ENCODE assay signal across 22 mouse cellular contexts in the genomic region with DNA sequence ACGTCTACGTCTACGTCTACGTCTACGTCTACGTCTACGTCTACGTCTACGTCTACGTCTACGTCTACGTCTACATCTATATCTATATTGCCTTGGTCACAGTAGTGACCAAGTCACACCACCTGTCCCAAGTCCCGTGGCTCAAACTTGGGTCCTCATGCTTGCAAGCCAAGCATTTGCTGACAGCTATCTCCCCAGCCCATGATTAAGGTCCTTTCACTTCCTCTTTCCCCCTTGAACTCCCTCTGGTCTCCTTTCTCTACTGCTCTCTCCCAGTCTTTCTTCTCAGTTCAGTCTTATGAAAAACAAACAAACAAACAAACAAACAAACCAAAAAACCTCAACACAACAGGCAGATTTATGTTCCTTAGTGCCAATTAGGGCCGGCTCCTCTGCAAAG.
DNase-seq lines count a peak whose midpoint lies in the region; ATAC-seq lines count a peak whose summit lies in the region.
"Had no signal": no experiment of that assay in that cellular context is flagged by ENCODE, and none has a peak within 500 bp of the region (broad histone marks: within the 10 kb centered on the region; RNA-seq: fewer than 3 reads in every experiment).

No protein-coding gene starts in this region.

- ATAC-seq in megakaryocyte, adult 5-6 weeks (ENCODE audit: poor library complexity, severe bottlenecking): peak; percentile 90
- ATAC-seq: activated CD4-positive, CD25-positive, alpha-beta regulatory T cell, adult 4 months; CD4-positive, CD25-positive, alpha-beta regulatory T cell, adult 4 months; forebrain, embryonic 14.5 days; forebrain, postnatal 0 days; hindbrain, embryonic 16.5 days; intestine, embryonic 15.5 days had no signal

- DNase-seq in heart, adult 11 months: peak; percentile 43
- DNase-seq in heart, adult 9 months (ENCODE audit: low spot score in 2 of 2): no peak
- DNase-seq in MEL-GATA-1-ER (ENCODE audit: extremely low read depth, low read depth): peak; percentile 34
- DNase-seq in MN1 (ENCODE audit: low spot score): no peak
- DNase-seq in testis, postnatal 10 days (ENCODE audit: low spot score): no peak
- no peak for DNase-seq in right cerebral cortex, adult 2 months (ENCODE audit: low spot score in 2 of 2)
- DNase-seq: adrenal gland, adult 8-10 months; adrenal gland, postnatal 25 days; cerebellum, adult 11-12 months; cerebellum, adult 8-10 months; cerebellum, postnatal 10 days; cerebellum, postnatal 36 days; forebrain, postnatal 0 days; gastrocnemius, postnatal 25 days; heart, postnatal 10 days; heart, postnatal 36 days had no signal

Comparison
In these comparisons a context has a peak if more than half of its experiments do, and no peak if none do; other contexts are left out.
1. DNase-seq: peak in heart, adult 11 months (single experiment) and MEL-GATA-1-ER (single experiment); none in heart, adult 9 months (0 of 2), MN1 (single experiment), testis, postnatal 10 days (single experiment) and right cerebral cortex, adult 2 months (0 of 2).